Mouse (Mus musculus) embryonic facial prominence, embryonic 11.5 days (tissue): ENCODE data around the gene Pgam2. TPM values are rescaled to one million over a fixed set of nuclear protein-coding genes. Genes with fewer than 3 reads are reported as not detected.

Source experiments
- ATAC-seq: fragments of 200-750 bp; cut with Nextera tagmentation; replicated peaks from 2 replicates; pipeline ENCODE4 v1.8.0; 2017; ENCODE audit warnings: low read depth; ENCODE audit not compliant: insufficient number of reproducible peaks, low FRiP score, low TSS enrichment
- DNase-seq: peaks from one replicate; pipeline ENCODE4 v3.0.0-alpha.2; 2015; ENCODE audit warnings: low spot score
- H3K27ac ChIP-seq: fragments of 300-500 bp; sonication (generic); replicated peaks from 2 replicates; pipeline ENCODE4 v1.5.1; 2014; ENCODE audit warnings: mild to moderate bottlenecking, low read depth, low read length, control low read depth
- H3K27me3 ChIP-seq: fragments of 300-500 bp; sonication (generic); 2 replicates; pipeline ENCODE4 v1.6.1; 2014; ENCODE audit warnings: mild to moderate bottlenecking, low read length, moderate library complexity, mixed read lengths; ENCODE audit not compliant: control insufficient read depth, insufficient read depth
- H3K36me3 ChIP-seq: fragments of 300-500 bp; sonication (generic); replicated peaks from 2 replicates; pipeline ENCODE4 v1.6.1; 2014; ENCODE audit warnings: low read depth, mild to moderate bottlenecking, low read length, moderate library complexity, mixed read lengths; ENCODE audit not compliant: control insufficient read depth, insufficient read depth
- H3K4me1 ChIP-seq: fragments of 300-500 bp; sonication (generic); 2 replicates; pipeline ENCODE4 v1.6.1; 2014; ENCODE audit warnings: low read length, mixed read lengths; ENCODE audit not compliant: control insufficient read depth, insufficient read depth
- H3K4me2 ChIP-seq: fragments of 300-500 bp; sonication (generic); 2 replicates; pipeline ENCODE4 v1.6.1; 2014; ENCODE audit warnings: low read depth, mild to moderate bottlenecking, control low read depth, low read length, moderate library complexity
- H3K4me3 ChIP-seq: fragments of 300-500 bp; sonication (generic); 2 replicates; pipeline ENCODE4 v1.5.1; 2014; ENCODE audit warnings: low read depth, low read length, control low read depth
- H3K9ac ChIP-seq: fragments of 300-500 bp; sonication (generic); replicated peaks from 2 replicates; pipeline ENCODE4 v1.6.1; 2014; ENCODE audit warnings: mild to moderate bottlenecking, control low read depth, low read length
- H3K9me3 ChIP-seq: fragments of 300-500 bp; sonication (generic); replicated peaks from 2 replicates; pipeline ENCODE4 v1.6.1; 2016; ENCODE audit warnings: mild to moderate bottlenecking, low read length, inconsistent platforms, mixed read lengths; ENCODE audit not compliant: control insufficient read depth
- WGBS: fragments of 180-500 bp; shearing (Covaris S2); extraction: QIAGEN DNeasy Blood & Tissue Kit; methylation state at CpG from one replicate; pipeline ENCODE4 v1.1.7; 2014; 5-methylcytosine and 5-hydroxymethylcytosine counted together
- polyA plus RNA-seq: library from polyadenylated mRNA; unstranded; fragments of >200 nt; fragmentation: Nextera tagmentation; extraction: Ambion mirVana; gene quantifications from 2 replicates; pipeline ENCODE4 v1.2.1, GENCODE M21; 2014

The Pgam2 gene
- polyA plus RNA-seq = 9.7 and 10.6 TPM in 2 replicates

DNA sequence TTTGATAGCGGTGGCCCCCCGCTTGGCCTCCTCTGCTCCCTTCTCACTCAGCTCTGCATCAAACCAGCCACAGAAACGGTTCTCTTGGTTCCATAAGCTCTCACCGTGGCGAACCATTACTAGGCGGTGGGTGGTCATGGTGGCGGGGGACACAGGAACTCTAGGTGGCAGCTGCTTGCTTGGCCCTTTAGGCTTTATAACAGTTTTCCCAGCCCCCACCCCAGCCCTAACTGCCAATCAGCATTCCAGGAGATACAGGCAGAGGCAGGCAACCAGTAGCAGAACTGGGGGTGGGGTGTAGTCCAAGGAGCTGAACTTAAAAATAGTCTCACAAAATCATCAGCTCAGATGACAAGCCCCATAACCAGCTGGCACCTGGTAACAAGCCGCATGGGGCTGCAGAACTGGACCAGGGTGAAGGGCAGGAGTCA is at the start of gene Pgam2:
Pgam2 (minus strand) TSS at position 183 of the 431 bp plus-strand sequence.
- no peaks in the 10 kb centered on the region for H3K27me3 ChIP-seq
- H3K9ac ChIP-seq = no peak within 1 kb of the TSS
- no peak within 1 kb of the TSS for H3K27ac ChIP-seq
- no peak within 1 kb of the TSS for H3K4me2 ChIP-seq
- H3K4me1 ChIP-seq = 0 out of 2 replicates have a peak, but pooled peaks cover 4% of the 10 kb centered on the region
- H3K9me3 ChIP-seq = no peaks in the 10 kb centered on the region
- no peak; the same call in 1 of the 2 replicates for ATAC-seq
- H3K36me3 ChIP-seq = peaks cover 12% of the 10 kb centered on the region
- H3K4me3 ChIP-seq = no peak within 1 kb of the TSS
- WGBS = 54% methylated on average over 8 of the region's 8 CpGs
- DNase-seq = peak; percentile 42

DNA sequence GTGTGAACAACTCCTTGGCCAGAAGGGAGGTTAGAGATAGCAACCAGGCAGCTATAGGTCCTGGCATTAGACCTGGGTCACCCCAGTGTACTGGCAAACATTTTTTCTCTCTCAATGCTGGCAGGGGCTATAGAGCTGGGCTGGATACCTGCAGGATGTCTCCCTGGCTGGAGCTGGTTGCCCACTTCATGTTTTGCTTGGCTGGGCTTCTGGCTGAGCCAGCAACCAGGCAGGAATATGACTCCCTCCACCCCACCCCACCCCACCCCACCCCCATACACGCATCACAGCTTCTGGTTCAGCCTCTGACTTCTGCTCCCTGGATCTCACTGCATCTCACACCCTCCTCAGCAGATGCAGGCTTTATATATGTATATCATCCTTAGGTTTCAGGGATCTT is 48.8 kb upstream of the Pgam2 start:
- Histone ChIP-seq H3K27me3 (no peaks in the 10 kb centered on the region), H3K36me3 (no peaks in the 10 kb centered on the region), H3K27ac (no peak overlapping the region), H3K9ac (no peak overlapping the region; the same call in 1 of the 2 replicates), H3K4me1 (no peaks in the 10 kb centered on the region), H3K9me3 (no peaks in the 10 kb centered on the region), H3K4me2 (no peak overlapping the region), H3K4me3 (no peak overlapping the region)
- ATAC-seq (no peak), DNase-seq (no peak)
- WGBS = 61% methylated on average over 1 of the region's 1 CpGs

DNA sequence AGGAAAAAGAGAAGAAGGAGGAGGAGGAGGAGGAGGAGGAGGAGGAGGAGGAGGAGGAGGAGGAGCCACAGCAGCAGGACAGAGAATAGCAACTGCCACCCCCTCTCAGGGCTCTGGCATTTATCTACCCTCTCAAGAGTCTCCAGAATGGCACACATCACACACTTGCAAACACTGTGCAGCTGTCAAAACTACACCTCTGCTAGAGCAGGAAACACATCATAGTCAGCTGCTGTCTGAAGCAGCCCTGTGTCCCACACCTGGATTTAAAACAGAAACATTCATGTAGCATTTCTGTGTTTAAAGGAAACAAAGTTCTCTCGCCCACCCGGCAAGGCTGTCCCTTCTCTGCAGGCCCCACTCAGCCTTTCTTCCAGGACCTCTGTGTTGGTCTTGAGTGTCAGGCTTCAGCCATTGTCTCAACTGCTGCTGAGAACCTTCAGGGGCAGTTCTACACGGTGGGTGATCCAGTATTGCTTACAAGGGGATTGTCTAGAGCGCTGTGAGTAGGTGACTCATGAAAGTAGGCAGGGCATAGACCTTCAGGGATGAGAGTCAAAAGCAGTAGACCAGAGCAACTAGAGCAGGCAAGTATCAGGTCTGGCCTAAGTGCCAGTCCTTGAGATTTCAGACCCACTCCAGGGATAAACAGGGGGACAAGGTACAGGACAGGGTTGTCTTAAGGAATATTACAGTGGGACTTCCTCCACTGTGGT is 47.6 kb upstream of the Pgam2 start:
- Histone ChIP-seq H3K36me3 (no peaks in the 10 kb centered on the region), H3K4me2 (no peak overlapping the region), H3K4me3 (no peak overlapping the region), H3K27me3 (no peaks in the 10 kb centered on the region), H3K9me3 (no peaks in the 10 kb centered on the region), H3K9ac (no peak overlapping the region), H3K27ac (no peak overlapping the region), H3K4me1 (no peaks in the 10 kb centered on the region)
- WGBS = 54% methylated on average over 4 of the region's 4 CpGs
- DNase-seq (no peak), ATAC-seq (no peak)

DNA sequence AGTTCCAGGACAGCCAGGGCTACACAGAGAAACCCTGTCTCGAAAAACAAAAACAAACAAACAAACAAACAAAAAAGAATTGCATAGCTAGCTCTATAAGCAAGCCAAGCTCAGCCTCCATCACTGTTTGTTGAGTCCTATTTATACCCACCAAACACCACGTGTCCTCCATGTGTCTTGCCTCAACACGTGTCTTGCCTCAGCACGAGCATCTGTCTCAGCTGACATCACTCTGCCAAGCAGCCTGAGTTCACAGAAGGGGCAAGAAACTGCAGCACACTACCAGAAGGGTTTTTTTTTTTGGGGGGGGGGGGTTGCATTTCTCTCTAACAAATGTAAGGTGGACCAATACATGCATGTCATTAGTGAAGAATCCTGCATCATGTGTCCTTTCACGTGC is 46.9 kb upstream of the Pgam2 start:
- no peak overlapping the region for H3K4me3 ChIP-seq
- no peak overlapping the region for H3K27ac ChIP-seq
- ATAC-seq (no peak), DNase-seq (no peak)
- H3K4me1 ChIP-seq = no peaks in the 10 kb centered on the region
- no peak overlapping the region for H3K4me2 ChIP-seq
- 73% methylated on average over 5 of the region's 5 CpGs for WGBS
- no peaks in the 10 kb centered on the region for H3K9me3 ChIP-seq
- no peak overlapping the region for H3K9ac ChIP-seq
- H3K36me3 ChIP-seq = no peaks in the 10 kb centered on the region
- no peaks in the 10 kb centered on the region for H3K27me3 ChIP-seq

DNA sequence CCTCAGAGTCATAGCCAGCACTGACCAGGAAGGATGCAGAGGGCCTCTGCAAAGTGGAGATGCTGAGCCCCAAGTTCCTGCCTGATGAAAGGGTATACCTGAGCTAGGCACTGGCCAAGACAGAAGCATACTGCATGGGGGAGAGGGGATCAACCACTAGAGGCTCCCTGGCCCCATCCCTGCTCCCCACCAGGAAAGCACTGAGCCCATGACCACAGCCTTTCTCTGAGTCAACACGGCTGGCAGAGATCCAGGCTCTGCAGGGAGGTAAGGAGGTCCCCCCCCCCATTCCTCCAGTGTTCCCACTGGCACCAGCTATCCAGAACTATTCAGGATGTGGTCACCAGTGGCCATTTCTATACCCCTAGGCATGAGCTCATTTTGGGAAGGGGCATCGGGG is 45.8 kb upstream of the Pgam2 start:
- DNase-seq (no peak), ATAC-seq (no peak)
- Histone ChIP-seq H3K27me3 (no peaks in the 10 kb centered on the region), H3K27ac (no peak overlapping the region), H3K4me3 (no peak overlapping the region), H3K36me3 (no peaks in the 10 kb centered on the region), H3K9ac (no peak overlapping the region), H3K4me2 (no peak overlapping the region), H3K4me1 (no peaks in the 10 kb centered on the region), H3K9me3 (no peaks in the 10 kb centered on the region)
- WGBS = 78% methylated on average over 2 of the region's 2 CpGs

DNA sequence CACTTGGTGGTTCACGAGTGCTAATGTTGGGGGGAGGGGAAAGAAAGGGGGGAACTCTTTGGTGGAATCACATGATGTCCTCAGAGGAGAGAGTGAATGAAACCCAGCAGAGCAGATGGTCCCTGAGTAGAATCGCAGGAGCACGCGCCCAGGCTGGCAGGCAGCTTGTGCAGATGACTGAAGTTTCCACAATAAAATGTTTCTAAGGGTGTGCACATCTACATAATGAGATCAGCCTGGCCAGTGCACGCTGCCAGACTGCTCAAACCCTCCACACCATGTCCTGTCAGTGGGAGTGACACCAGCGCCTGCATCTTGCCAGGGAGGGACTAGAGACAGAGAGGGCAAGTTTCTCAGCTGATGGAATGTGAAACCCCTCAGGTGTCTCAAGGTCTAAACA is 45.2 kb upstream of the Pgam2 start:
- H3K36me3 ChIP-seq = no peaks in the 10 kb centered on the region
- WGBS = 72% methylated on average over 6 of the region's 6 CpGs
- no peak for ATAC-seq

DNA sequence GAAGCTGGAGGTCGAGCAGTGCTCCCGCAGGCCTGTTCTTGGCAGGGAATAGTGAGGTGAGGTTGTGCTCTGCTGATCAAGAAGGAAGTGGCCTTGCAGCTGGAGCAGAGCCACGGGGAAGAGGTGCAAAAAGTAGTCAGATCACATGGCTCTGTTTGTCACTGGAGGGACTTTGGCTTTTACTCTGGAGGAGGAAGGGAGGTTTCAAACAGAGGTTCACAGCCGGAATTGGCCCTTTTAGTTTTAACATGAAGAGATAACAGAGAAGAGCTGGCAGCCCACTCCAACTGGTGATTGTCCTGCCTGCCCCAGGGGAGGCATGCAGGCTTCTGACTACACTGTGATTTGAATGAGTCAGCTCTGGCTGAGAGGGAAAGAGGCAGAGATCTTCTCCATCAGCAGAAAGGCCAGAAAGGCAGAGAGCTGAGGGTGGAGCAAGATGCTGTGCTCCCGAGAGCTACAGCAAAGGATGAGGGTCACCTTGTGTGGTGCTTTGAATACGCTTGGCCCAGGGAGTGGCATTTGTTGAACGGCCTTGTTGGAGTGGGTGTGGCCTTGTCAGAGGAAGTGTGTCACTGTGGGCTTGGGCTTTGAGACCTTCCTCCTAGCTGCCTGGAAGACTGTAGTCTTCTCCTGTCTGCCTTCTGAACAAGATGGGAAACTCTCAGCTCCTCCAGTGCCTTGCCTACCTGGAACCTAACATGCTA is 43.3 kb upstream of the Pgam2 start:
- Histone ChIP-seq H3K27ac (no peak overlapping the region), H3K4me3 (no peak overlapping the region), H3K4me2 (no peak overlapping the region), H3K36me3 (no peaks in the 10 kb centered on the region), H3K4me1 (no peaks in the 10 kb centered on the region), H3K9me3 (no peaks in the 10 kb centered on the region), H3K27me3 (no peaks in the 10 kb centered on the region), H3K9ac (no peak overlapping the region)
- WGBS = 70% methylated on average over 7 of the region's 7 CpGs
- no peak for DNase-seq
- no peak for ATAC-seq

More for the DNA sequence above, 45.2 kb upstream of the Pgam2 start:
- Histone ChIP-seq H3K9ac (no peak overlapping the region), H3K27me3 (no peaks in the 10 kb centered on the region), H3K4me1 (no peaks in the 10 kb centered on the region), H3K4me2 (no peak overlapping the region), H3K27ac (no peak overlapping the region), H3K9me3 (no peaks in the 10 kb centered on the region), H3K4me3 (no peak overlapping the region)
- no peak for DNase-seq

DNA sequence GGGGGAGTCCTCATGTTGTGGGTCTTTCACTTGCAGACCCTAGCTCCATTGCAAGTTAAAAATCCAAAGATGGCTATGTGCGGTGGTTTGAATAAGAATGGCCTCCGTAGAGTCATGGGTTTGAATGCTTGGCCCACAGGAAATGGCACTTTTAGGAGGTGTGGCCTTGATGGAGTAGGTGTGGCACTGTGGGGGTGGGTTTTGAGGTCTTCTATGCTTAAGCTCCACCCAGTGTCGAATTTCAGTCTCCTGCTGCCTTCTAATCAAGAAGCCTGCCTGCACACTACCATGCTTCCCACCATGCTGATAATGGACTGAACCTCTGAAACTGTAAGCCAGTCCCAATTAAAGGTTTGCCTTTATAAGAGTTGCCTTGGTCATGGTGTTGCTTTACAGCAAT is 39.6 kb upstream of the Pgam2 start:
- 77% methylated on average over 3 of the region's 3 CpGs for WGBS
- no peaks in the 10 kb centered on the region for H3K9me3 ChIP-seq
- no peaks in the 10 kb centered on the region for H3K36me3 ChIP-seq
- no peak overlapping the region for H3K27ac ChIP-seq
- DNase-seq = no peak
- no peak overlapping the region for H3K4me2 ChIP-seq
- H3K4me1 ChIP-seq = no peaks in the 10 kb centered on the region
- no peak for ATAC-seq
- no peak overlapping the region for H3K9ac ChIP-seq
- H3K4me3 ChIP-seq = no peak overlapping the region
- no peaks in the 10 kb centered on the region for H3K27me3 ChIP-seq
